Mouse (Mus musculus) limb, embryonic 10.5 days (tissue): Measurements from ENCODE around the gene Naa40. TPM values are rescaled to one million over a fixed set of nuclear protein-coding genes. Genes with fewer than 3 reads are reported as not detected.

Experiments used
- DNase-seq: peaks from one replicate; pipeline ENCODE4 v3.0.0-alpha.2; 2017; ENCODE audit warnings: low spot score
- H3K27ac ChIP-seq: fragments of 300-500 bp; sonication (generic); 2 replicates; pipeline ENCODE4 v1.5.1; 2016; ENCODE audit warnings: mild to moderate bottlenecking
- H3K27me3 ChIP-seq: fragments of 300-500 bp; sonication (generic); 2 replicates; pipeline ENCODE4 v1.6.1; 2016; ENCODE audit warnings: low read depth, mild to moderate bottlenecking; ENCODE audit not compliant: poor library complexity, severe bottlenecking
- H3K36me3 ChIP-seq: fragments of 300-500 bp; sonication (generic); 2 replicates; pipeline ENCODE4 v1.6.1; 2016; ENCODE audit warnings: mild to moderate bottlenecking, moderate library complexity
- H3K4me1 ChIP-seq: fragments of 300-500 bp; sonication (generic); 2 replicates; pipeline ENCODE4 v1.6.1; 2016
- H3K4me3 ChIP-seq: fragments of 300-500 bp; sonication (generic); 2 replicates; pipeline ENCODE4 v1.5.1; 2016; ENCODE audit warnings: mild to moderate bottlenecking, moderate library complexity
- H3K9me3 ChIP-seq: fragments of 300-500 bp; sonication (generic); replicated peaks from 2 replicates; pipeline ENCODE4 v1.6.1; 2016; ENCODE audit warnings: mild to moderate bottlenecking
- WGBS: fragments of 180-500 bp; shearing (Covaris S2); methylation state at CpG from one replicate; pipeline ENCODE4 v1.1.7; 2016; 5-methylcytosine and 5-hydroxymethylcytosine counted together
- polyA plus RNA-seq: library from polyadenylated mRNA; unstranded; fragments of >200 nt; fragmentation: Nextera tagmentation; extraction: Ambion mirVana; gene quantifications from 2 replicates; pipeline ENCODE4 v1.2.1, GENCODE M21; 2016

The Naa40 gene
- polyA plus RNA-seq, 1 experiment from 2014 or later = 92.4 TPM

- WGBS = 79% methylated on average over 1 of the region's 1 CpGs
- Histone ChIP-seq H3K27me3 (no peaks in the 10 kb centered on the region), H3K9me3 (no peaks in the 10 kb centered on the region), H3K36me3 (no peaks in the 10 kb centered on the region), H3K4me1 (peaks cover 27% of the 10 kb centered on the region), H3K4me3 (no peak overlapping the region), H3K27ac (no peak overlapping the region)
- no peak for DNase-seq
These were observed 20.5 kb upstream of the Naa40 start for GRCm38 (mm10) chr19:7261476-7261875.

- no peak overlapping the region for H3K4me3 ChIP-seq
- no peaks in the 10 kb centered on the region for H3K36me3 ChIP-seq
- H3K27ac ChIP-seq = no peak overlapping the region
- 85% methylated on average over 5 of the region's 5 CpGs for WGBS
- H3K4me1 ChIP-seq = no peaks in the 10 kb centered on the region
- no peak for DNase-seq
- H3K27me3 ChIP-seq = no peaks in the 10 kb centered on the region
- no peaks in the 10 kb centered on the region for H3K9me3 ChIP-seq
These were observed 16.9 kb upstream of the Naa40 start for GRCm38 (mm10) chr19:7257881-7258280.

- no peaks in the 10 kb centered on the region for H3K27me3 ChIP-seq
- no peaks in the 10 kb centered on the region for H3K36me3 ChIP-seq
- no peaks in the 10 kb centered on the region for H3K9me3 ChIP-seq
- peaks cover 8% of the 10 kb centered on the region for H3K4me1 ChIP-seq
- WGBS = 79% methylated on average over 3 of the region's 3 CpGs
- H3K4me3 ChIP-seq = no peak overlapping the region
- no peak overlapping the region for H3K27ac ChIP-seq
- no peak for DNase-seq
These were observed 5.0 kb upstream of the Naa40 start for GRCm38 (mm10) chr19:7246021-7246420.

- no peaks in the 10 kb centered on the region for H3K9me3 ChIP-seq
- WGBS = 6% methylated on average over 13 of the region's 13 CpGs
- H3K36me3 ChIP-seq = peaks cover 37% of the 10 kb centered on the region
- DNase-seq = no peak
- H3K27ac ChIP-seq = peak overlapping the region; percentile 94
- H3K4me1 ChIP-seq = peaks cover 39% of the 10 kb centered on the region
- H3K4me3 ChIP-seq = peak overlapping the region; percentile 87
- no peaks in the 10 kb centered on the region for H3K27me3 ChIP-seq
These were observed 692 bp downstream of the Naa40 start for GRCm38 (mm10) chr19:7240291-7240690.

GRCm38 (mm10) chr19:7239574-7239973, 1.4 kb downstream of the Naa40 start:
- Histone ChIP-seq H3K4me1 (peaks cover 39% of the 10 kb centered on the region), H3K4me3 (peak overlapping the region; percentile 87), H3K9me3 (no peaks in the 10 kb centered on the region), H3K27ac (no peak overlapping the region), H3K27me3 (no peaks in the 10 kb centered on the region), H3K36me3 (peaks cover 42% of the 10 kb centered on the region)
- DNase-seq = no peak
- 92% methylated on average over 3 of the region's 3 CpGs for WGBS

- 93% methylated on average over 4 of the region's 4 CpGs for WGBS
These were observed 4.2 kb downstream of the Naa40 start for GRCm38 (mm10) chr19:7236742-7237141.

GRCm38 (mm10) chr19:7236011-7236410, 5.0 kb downstream of the Naa40 start:
- 97% methylated on average over 2 of the region's 2 CpGs for WGBS
- H3K27me3 ChIP-seq = no peaks in the 10 kb centered on the region
- no peak overlapping the region for H3K27ac ChIP-seq
- H3K9me3 ChIP-seq = no peaks in the 10 kb centered on the region
- H3K4me1 ChIP-seq = peaks cover 32% of the 10 kb centered on the region
- H3K4me3 ChIP-seq = no peak overlapping the region
- H3K36me3 ChIP-seq = peaks cover 78% of the 10 kb centered on the region
- DNase-seq = no peak

More at GRCm38 (mm10) chr19:7236742-7237141, 4.2 kb downstream of the Naa40 start:
- DNase-seq = no peak
- Histone ChIP-seq H3K4me1 (peaks cover 38% of the 10 kb centered on the region), H3K9me3 (no peaks in the 10 kb centered on the region), H3K4me3 (no peak overlapping the region), H3K36me3 (peaks cover 71% of the 10 kb centered on the region), H3K27ac (no peak overlapping the region), H3K27me3 (no peaks in the 10 kb centered on the region)

GRCm38 (mm10) chr19:7235461-7235860, 5.5 kb downstream of the Naa40 start:
- Histone ChIP-seq H3K4me3 (no peak overlapping the region), H3K36me3 (peaks cover 83% of the 10 kb centered on the region), H3K9me3 (no peaks in the 10 kb centered on the region), H3K27ac (no peak overlapping the region), H3K4me1 (peaks cover 32% of the 10 kb centered on the region), H3K27me3 (no peaks in the 10 kb centered on the region)
- 92% methylated on average over 9 of the region's 9 CpGs for WGBS
- no peak for DNase-seq

- Histone ChIP-seq H3K27me3 (no peaks in the 10 kb centered on the region), H3K9me3 (no peaks in the 10 kb centered on the region), H3K36me3 (peaks cover 91% of the 10 kb centered on the region), H3K27ac (no peak overlapping the region), H3K4me3 (no peak overlapping the region), H3K4me1 (peaks cover 24% of the 10 kb centered on the region)
- peak; percentile 70 for DNase-seq
- WGBS = 68% methylated on average over 8 of the region's 8 CpGs
These were observed 6.3 kb downstream of the Naa40 start for GRCm38 (mm10) chr19:7234537-7235221.

- H3K36me3 ChIP-seq = peaks cover 73% of the 10 kb centered on the region
- no peaks in the 10 kb centered on the region for H3K4me1 ChIP-seq
- no peaks in the 10 kb centered on the region for H3K9me3 ChIP-seq
- DNase-seq = no peak
- H3K27me3 ChIP-seq = no peaks in the 10 kb centered on the region
- H3K27ac ChIP-seq = no peak overlapping the region
- H3K4me3 ChIP-seq = no peak overlapping the region
- 84% methylated on average over 6 of the region's 6 CpGs for WGBS
These were observed 14.5 kb downstream of the Naa40 start for GRCm38 (mm10) chr19:7226511-7226914.

GRCm38 (mm10) chr19:7225096-7225690, 15.8 kb downstream of the Naa40 start:
- no peak overlapping the region for H3K4me3 ChIP-seq
- no peak overlapping the region for H3K27ac ChIP-seq
- H3K4me1 ChIP-seq = no peaks in the 10 kb centered on the region
- H3K9me3 ChIP-seq = no peaks in the 10 kb centered on the region
- H3K36me3 ChIP-seq = peaks cover 59% of the 10 kb centered on the region
- 87% methylated on average over 9 of the region's 9 CpGs for WGBS
- no peaks in the 10 kb centered on the region for H3K27me3 ChIP-seq
- DNase-seq = no peak

GRCm38 (mm10) chr19:7224253-7224652, 16.7 kb downstream of the Naa40 start:
- Histone ChIP-seq H3K36me3 (peaks cover 50% of the 10 kb centered on the region), H3K4me3 (no peak overlapping the region), H3K27me3 (no peaks in the 10 kb centered on the region), H3K9me3 (no peaks in the 10 kb centered on the region), H3K27ac (no peak overlapping the region), H3K4me1 (no peaks in the 10 kb centered on the region)
- no peak for DNase-seq
- WGBS = 86% methylated on average over 3 of the region's 3 CpGs

GRCm38 (mm10) chr19:7223488-7223887, 17.5 kb downstream of the Naa40 start:
- Histone ChIP-seq H3K4me3 (no peak overlapping the region), H3K27me3 (no peaks in the 10 kb centered on the region), H3K9me3 (no peaks in the 10 kb centered on the region), H3K27ac (no peak overlapping the region), H3K4me1 (peaks cover 2% of the 10 kb centered on the region; the same call in 1 of the 2 replicates), H3K36me3 (peaks cover 43% of the 10 kb centered on the region)
- DNase-seq = no peak
